Mouse (Mus musculus) Muller cell, postnatal 12 days (primary cell): ENCODE data around the gene Smyd3.

ENCODE experiments used
- DNase-seq: peaks from one replicate; pipeline ENCODE4 v3.0.0-alpha.2; 2015; ENCODE audit errors: inconsistent ontology term

Gene Smyd3

DNA sequence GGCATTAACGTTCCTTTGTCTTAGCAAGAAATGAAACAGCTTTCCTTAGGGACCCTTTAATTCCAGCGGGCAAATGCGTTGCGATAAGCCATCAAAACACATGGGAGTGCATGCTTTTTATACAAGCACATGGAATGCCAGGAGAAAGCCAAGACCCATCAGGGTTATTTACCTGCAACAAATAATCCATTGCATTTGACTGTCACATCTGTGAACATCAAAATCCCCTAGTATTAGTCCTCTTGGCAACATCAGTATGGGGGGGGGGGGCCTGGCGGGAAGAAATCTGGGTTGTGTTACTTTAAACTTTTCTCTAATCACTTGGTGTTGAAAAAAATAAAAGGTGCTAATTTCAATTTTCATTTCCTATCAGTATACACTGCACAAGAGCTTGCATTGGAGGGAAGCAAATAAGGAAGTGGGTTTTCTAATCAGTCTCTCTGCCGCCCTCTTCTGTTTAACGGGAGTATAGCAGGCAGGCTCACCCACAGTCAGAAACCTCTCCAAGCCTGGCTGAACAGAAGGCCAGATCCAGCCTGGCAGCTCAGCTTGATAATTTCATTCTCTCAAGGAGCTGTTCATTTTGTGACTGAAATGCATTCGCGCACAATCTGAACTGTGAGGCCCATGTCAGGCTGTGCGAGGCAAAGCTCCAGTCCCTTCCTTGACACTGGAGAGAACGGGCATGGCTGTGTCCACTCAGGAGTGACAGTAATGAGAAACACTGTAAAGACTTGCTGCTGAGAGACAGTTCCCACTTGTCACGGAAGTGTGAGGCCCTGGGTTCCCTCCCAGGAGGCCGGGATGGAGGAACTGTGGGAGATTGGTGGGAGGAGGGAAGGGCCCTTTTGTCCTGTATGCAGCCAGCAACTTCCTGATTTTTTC is 285.8 kb downstream of the Smyd3 start:
- DNase-seq = peak; percentile 62

DNA sequence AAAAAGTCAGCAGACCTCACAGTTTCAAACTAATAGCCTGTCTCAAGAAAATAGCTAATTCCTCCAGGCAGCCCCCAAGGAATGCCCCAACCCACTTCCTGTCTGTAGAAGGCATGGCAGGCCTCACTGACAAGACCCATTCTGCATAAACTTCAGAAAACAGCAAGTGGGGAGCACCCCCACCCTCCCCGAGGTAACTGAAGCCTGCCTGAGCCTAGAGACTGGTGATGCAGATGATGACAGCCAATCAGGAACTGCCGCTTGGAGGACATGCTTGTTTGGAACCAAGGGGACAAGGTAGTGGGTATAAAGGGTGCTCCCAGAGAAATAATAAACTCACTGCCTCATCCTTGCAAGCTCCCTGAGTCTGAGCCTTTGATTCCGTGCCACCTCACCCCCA is 288.3 kb downstream of the Smyd3 start:
- DNase-seq = no peak

DNA sequence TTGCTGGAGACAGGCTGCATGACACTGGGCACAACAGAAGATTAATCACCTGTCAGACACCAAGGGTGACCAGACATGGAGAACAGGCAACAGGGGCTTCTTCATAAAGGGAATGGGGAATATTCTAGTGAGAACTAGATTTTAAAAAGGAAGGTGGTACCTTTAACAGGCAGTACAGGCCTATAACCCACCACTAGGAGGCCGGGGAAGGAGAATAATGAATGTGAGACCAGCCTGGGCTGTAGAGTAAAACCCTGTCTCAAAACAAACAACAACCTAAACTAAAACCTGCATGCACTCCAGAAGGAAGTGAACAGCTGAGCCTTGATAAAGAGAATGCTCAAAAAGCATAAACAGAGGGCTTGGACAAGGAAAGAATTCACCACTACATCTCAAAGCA is 297.6 kb downstream of the Smyd3 start:
- no peak for DNase-seq

DNA sequence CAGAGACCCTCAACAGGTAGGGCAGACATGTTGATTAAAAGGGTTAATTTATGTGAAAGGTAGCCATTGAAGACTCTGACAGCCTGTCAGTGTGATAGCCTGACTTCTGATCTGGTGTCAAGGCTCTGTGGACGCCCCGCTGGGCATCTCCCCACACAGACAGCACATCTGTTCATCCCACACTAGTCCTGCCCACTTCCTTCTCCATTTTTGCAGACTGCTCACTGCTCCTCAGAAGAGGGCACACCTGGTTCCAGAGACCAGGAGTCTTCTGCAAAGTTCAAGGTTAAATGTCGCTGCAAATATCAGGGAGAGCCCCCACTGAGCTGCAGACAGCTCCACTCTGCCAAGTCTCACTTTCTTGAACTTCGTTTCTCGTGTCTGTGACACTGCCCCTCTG is 299.8 kb downstream of the Smyd3 start:
- no peak for DNase-seq

- no peak for DNase-seq
Observed at GRCm38 (mm10) chr1:179217036-179217435, 300.8 kb downstream of the Smyd3 start.

DNA sequence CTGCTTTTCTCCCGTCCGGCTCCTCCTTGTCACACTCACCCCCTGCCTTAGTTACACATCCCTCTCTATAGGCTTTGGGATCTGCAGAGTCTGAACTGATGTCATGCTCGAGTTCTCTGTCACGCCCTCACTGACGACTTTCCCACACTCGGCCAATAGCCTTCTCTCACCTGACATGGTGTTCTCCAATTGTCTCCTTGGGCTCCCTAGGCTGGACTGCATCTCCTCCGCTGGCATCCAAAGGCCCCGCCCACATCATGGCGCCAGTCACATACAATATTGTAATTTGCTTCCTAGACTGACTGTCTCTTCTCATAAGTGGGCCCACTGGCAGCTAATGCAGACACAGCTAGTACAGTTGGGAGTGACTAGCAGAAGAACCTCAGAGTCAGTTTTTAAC is 304.5 kb downstream of the Smyd3 start:
- no peak for DNase-seq

- DNase-seq = no peak
Observed at GRCm38 (mm10) chr1:179212295-179212694, 305.5 kb downstream of the Smyd3 start.

DNA sequence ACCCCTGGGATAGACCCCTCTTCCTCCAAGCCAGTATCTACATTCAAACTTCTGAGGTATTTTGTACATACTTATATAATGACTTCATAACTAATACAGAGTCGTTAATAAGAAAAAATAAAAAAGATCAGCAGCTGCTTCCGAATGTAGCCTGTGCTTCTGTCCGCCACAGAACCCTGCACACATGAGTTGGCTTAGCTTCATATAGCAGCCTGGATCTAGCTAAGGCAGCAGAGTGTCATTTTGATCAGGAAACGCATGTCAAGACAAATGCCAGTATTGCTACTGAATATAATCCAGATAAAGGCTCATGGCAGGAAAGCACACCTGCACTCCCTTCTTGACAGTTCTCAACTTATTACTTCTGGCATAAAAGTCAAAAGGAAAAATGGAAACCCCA is 306.5 kb downstream of the Smyd3 start:
- DNase-seq = no peak

- DNase-seq = no peak
Observed at GRCm38 (mm10) chr1:179207846-179208595, 309.8 kb downstream of the Smyd3 start.

- DNase-seq = no peak
Observed at GRCm38 (mm10) chr1:179207180-179207741, 310.6 kb downstream of the Smyd3 start.

- no peak for DNase-seq
Observed at GRCm38 (mm10) chr1:179198517-179199200, 319.2 kb downstream of the Smyd3 start.

DNA sequence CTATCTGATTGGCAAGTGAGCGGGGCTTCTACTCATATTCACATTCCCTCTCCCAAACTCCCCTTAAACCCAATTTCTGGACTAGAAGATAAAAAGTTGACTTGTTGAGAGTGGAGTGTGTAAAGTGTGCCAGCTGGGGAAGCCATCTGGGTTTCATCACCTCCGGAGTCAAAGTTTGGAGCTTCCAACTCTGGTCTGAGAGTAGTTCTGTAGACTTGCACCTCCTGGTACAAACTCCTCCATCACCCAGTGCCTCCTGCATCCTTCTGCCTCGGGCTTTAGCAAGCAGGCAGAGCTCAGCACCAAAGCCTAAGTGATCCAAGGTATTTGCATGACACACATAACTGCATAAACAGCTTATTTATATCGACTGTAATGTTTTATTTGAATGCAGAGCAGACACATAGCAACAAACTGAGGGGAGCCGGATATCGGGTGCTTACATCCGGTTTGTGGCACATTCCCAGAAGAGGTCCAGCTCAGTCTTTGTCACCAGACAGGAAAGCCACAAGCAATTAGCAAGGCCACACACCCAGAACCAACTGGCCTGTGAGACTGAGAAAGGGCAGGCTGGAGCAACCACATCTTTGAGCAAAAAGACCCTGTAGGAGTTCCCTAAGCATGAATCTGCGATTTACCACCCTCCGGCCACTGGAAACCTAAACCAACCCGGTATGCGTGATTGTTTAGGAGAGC is 319.9 kb downstream of the Smyd3 start:
- peak; percentile 57 for DNase-seq

GRCm38 (mm10) chr1:179197156-179197555 is 320.7 kb downstream of the Smyd3 start:
- no peak for DNase-seq

GRCm38 (mm10) chr1:179196422-179196821 is 321.4 kb downstream of the Smyd3 start:
- DNase-seq = no peak

DNA sequence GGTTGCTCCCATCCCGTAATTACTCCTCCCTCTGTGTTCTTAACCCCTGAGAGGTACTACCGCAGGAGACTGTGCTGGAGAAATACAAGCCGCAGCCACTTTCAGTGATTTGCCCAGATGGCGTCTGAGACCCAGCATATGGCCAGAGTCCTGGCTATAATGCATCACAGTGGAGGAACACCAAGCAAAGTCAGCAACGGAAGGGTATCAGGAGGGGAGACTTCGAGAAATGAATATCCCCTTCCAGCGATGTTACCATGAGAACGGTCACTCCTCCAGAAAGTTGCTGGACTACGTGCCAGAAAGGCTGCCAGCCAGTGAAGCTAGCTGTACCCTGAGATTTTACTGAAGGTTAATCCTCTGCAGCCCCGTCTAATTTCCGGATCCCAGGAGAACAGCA is 325.1 kb downstream of the Smyd3 start:
- no peak for DNase-seq

- DNase-seq = no peak
Observed at GRCm38 (mm10) chr1:179190837-179191236, 327.0 kb downstream of the Smyd3 start.

GRCm38 (mm10) chr1:179187171-179187570 is 330.7 kb downstream of the Smyd3 start:
- no peak for DNase-seq

DNA sequence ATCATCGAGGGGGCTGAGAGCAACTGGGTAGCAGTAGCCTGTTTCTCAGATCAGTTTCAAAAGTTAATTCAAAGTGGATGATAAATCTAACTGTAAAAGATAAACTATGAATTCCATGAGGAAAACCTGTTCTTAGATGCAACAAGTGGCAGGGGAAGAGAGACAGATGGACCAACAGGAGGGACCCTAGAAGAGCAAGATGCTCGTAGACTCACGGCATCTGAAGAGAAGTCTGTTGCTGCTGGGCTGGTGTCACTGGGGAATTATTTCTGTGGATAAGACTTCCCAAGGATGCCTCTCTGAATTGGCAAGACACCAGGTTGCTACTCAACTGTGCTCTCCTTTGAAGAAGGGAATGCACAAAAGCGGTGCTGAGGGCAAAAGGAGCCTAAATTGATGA is 333.2 kb downstream of the Smyd3 start:
- no peak for DNase-seq

DNA sequence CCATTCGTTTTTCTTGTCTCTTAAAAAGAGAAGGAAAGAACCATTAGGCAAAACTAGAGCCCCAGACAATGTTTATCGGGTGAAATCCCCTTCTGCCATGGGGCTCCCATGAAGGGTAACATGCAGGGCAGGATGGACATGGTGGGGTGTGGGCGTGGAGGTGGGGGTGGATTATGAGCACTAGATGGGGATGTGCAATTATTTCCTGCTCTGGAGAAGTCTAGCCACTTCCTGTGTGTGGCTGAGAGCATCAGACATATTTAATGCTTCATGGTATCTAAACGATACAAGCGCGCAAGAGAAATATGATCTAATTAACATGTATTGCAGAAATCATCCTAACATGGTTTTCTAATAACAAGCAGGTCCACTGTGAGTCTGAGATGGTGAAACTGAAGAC is 334.3 kb downstream of the Smyd3 start:
- DNase-seq = no peak

- DNase-seq = peak; percentile 63
Observed at GRCm38 (mm10) chr1:179180546-179180945, 337.3 kb downstream of the Smyd3 start.

- no peak for DNase-seq
Observed at GRCm38 (mm10) chr1:179176861-179177658, 340.8 kb downstream of the Smyd3 start.
